Mouse (Mus musculus) thymus, postnatal 10 days (tissue): ENCODE measurements around the gene Ccdc71.
A peak's percentile ranks its signal among the peaks of the same experiment; 100 is the strongest.

Experiments used
- DNase-seq, 2 experiments: peaks; one replicate each; pipeline ENCODE4 v3.0.0; 2021; ENCODE audit warnings: low spot score in 2 of 2

Gene Ccdc71

DNA sequence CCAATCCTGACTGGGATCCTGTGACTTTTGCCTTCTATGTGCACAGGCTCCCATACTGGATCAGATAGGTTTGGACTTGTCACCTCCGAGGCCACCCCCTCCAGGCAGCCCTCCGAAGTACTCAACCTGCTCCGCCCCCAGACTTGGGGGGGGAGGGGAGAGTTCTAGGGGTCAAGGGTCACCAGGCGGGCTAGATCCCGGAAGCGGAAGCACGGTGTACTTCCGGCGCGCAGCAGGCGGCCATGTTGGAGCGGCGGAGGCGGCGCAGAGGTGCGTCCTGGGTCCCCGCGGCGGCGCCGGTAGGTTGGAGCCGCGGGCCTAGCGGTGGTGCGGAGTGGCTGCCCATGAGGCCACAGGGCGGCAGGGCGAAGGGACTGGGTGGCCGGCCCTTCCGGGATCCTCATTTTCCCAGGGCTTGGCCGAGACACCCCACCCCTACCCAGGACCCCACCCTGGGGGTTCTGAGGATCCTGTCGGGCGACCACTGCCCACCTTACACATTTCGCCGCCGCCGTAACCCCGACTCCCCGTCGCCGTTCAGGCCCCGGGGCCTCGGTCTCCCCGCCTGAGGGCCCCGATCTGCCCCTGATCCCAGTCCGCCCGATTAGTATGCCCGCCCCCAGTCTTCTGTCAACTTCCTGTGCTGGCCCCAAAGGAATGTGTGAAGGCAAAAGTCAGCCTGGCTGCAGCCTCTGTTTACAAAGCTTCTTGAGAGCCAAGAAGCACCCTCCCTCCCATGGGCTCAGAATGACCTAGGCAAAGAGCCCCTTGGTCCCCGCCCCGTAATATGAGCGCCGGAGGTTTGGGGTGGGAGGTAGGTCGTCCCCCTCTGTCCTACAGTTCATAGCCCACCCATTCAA is at the start of gene Ccdc71:
Ccdc71 (plus strand) TSS at position 209 of the 860 bp plus-strand sequence.
- peak; percentile 82 to 86 for DNase-seq

- DNase-seq: no peak
Observed at GRCm38 (mm10) chr9:108411381-108411942, 48.9 kb upstream of the Ccdc71 start.

DNA sequence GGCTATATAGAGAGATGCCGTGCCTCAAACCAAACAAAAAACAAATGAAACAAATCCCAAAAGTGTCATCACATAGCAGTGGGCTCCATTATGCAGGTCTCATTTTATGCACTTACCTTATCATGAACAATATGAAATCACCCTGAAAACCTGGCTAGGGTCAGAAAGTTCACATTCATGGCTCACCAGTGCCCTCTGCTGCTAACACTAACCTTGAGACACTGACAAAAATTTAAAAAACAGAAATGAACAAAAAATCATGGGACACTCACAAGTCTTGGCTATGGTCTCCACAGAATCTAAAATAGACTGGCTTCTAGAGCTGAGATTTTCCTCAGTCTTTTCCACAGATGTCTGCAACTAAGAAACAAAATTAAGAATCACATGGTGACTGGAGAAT is 48.1 kb upstream of the Ccdc71 start:
- peak in 1 of 2 experiments; percentile 22 for DNase-seq

GRCm38 (mm10) chr9:108428384-108428783 is 31.9 kb upstream of the Ccdc71 start, which contains the start of gene Ccdc36:
Ccdc36 (minus strand) TSS chr9:108428484.
- no peak for DNase-seq

DNA sequence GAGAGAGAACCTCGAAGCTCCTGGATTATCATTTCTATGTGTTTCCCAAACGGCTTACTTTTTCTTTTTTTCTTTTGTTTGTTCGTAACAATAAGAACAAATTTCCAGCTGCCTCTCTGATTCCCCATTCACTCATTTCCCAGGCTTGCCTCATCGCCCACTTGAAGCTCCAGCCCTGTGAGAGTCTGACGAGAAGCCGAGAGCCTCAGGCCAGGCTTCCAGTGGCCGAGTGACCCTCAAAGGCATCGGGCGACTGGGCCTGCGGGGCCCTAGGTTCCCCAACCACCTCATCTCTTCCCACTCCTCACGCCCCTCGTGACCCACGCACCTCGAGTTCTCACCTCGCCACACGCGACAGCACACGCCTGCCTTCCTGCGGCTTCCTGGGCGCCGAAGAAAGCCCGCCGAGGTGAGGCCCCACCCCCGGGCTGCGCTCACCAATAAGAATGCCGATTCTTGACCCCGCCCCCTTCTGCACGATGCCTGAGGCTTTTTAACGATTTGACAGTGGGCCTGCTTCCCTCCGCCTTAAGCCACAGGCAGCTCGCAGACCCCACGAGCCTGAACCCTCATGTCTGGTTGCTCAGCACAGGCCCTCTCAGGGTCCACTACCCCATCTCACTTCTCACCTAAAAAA is 28.8 kb upstream of the Ccdc71 start:
- no peak for DNase-seq

DNA sequence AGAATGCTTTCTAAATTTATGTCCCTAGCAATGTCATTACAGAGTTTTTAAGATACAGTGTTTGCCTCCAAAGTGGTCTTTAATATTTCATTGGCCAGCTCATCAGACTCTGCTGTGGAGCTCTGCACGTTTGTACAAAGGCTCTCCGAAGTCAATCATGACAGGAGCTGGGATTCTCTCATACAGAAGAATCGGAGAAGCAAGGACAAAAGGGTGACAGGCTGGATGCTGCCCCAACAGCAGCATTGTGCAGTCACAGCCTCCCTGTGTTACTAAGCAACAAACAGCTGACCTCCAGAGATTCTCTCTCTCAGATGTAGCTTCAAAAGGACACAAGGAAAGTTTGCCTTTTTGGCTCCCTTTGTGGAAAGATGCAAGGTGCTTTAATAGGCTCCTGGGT is 24.1 kb upstream of the Ccdc71 start, which contains the start of gene BC048562:
BC048562 (plus strand) TSS at position 301 of the 400 bp plus-strand sequence.
- DNase-seq: no peak

DNA sequence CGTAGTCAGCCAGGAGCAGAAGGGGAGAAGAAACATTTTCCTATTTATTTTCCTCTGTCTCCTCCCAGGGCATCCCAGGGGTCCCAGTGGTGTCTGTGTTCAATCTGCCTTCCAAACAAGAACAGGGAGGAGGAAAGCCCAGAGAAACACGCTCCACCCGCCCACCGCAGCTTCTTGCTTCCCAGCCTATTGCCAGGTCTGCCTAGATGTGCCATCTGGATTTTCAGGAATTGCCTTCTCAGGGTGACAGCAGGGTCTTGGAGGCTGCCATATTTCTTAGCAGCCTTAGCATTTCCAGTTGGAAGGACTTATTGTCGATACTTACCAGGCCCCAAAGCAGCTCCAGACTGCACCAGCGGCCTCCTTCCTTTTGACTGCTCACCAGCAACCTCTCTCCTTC is 21.2 kb upstream of the Ccdc71 start:
- no peak for DNase-seq

- DNase-seq: no peak
Observed at GRCm38 (mm10) chr9:108440485-108440884, 19.8 kb upstream of the Ccdc71 start.

GRCm38 (mm10) chr9:108441236-108441919 is 18.9 kb upstream of the Ccdc71 start:
- DNase-seq: no peak

GRCm38 (mm10) chr9:108445125-108445524 is 15.2 kb upstream of the Ccdc71 start:
- DNase-seq: no peak

GRCm38 (mm10) chr9:108449860-108450259 is 10.5 kb upstream of the Ccdc71 start:
- no peak for DNase-seq

- no peak for DNase-seq
Observed at GRCm38 (mm10) chr9:108450292-108451169, 9.8 kb upstream of the Ccdc71 start.

- DNase-seq: no peak
Observed at GRCm38 (mm10) chr9:108451170-108451493, 9.2 kb upstream of the Ccdc71 start.

- DNase-seq: no peak
Observed at GRCm38 (mm10) chr9:108451519-108452160, 8.7 kb upstream of the Ccdc71 start.

GRCm38 (mm10) chr9:108452291-108452906 is 7.9 kb upstream of the Ccdc71 start:
- DNase-seq: peak; percentile 52 to 90

DNA sequence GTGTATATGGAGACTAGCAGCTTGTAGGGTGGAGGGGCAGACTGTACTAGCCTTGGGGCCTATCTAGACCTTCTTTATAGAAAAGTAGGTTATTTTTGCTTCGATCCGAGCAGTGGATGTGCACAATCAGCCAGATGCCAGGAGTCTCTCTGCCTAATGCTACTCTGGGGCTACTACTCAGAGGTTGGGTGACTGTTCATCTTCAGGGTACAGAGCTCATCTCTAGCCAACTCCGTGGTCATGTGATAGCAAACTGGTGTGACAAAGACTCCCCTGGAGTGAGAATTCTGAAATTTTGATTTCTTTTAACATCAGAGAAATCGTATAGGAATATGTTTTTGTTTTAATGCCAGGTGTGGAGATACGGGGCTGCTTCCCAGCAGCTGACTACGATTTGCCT is 7.4 kb upstream of the Ccdc71 start:
- DNase-seq: no peak

DNA sequence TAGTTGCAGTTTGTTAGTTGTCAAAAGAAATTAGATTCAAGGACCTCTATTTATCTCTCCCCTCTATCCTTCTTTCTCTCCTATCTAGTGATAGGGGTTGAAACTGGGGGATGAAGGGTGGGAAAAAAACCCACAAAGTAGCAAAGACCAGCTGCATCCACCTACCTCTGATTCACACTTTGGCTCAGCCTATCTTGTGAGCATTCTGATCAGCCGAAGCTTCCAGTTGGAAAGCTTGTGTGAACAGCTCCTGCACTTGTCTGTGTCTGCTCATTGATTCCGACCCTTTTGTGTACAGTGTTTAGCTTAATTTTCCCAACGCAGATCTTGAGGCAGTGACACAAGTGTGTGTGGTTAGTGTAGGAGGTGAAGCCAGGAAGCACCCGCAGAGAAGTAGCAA is 6.9 kb upstream of the Ccdc71 start:
- DNase-seq: no peak

- DNase-seq: no peak
Observed at GRCm38 (mm10) chr9:108454429-108454828, 5.9 kb upstream of the Ccdc71 start.

- no peak for DNase-seq
Observed at GRCm38 (mm10) chr9:108455747-108456571, 4.4 kb upstream of the Ccdc71 start.
